Mouse (Mus musculus) MEL (cell line): Measurements from ENCODE around the gene Igll1. TPM values are rescaled to one million over a fixed set of nuclear protein-coding genes. Genes with fewer than 3 reads are reported as not detected.
"Not testable (repeated sequence)": the region's sequence is repeated elsewhere in the genome, so short reads cannot be mapped to it uniquely, and the experiment has no call there.

Experiments
- DNase-seq: peaks from one replicate; pipeline ENCODE4 v3.0.0; 2011; ENCODE audit warnings: low read depth, low spot score
- H3K27ac ChIP-seq: 2 replicates; pipeline ENCODE4 v1.5.1; 2012; ENCODE audit warnings: low read depth, mild to moderate bottlenecking, control low read depth, low read length, moderate library complexity; ENCODE audit not compliant: control insufficient read depth
- H3K27me3 ChIP-seq, 2 experiments: fragments of 150-350 bp in 1 of 2; sonication (generic) in 1 of 2; 2 replicates each; pipeline ENCODE4 v1.6.1; 2012; ENCODE audit warnings: low read length in 2 of 2, mild to moderate bottlenecking in 2 of 2, improper control_type of control experiment in 1 of 2, moderate library complexity in 1 of 2; ENCODE audit not compliant: insufficient read depth in 2 of 2, control insufficient read depth in 1 of 2
- H3K36me3 ChIP-seq, 2 experiments: 2 replicates each; pipeline ENCODE4 v1.6.1; 2012 to 2014; ENCODE audit warnings: low read length in 2 of 2, improper control_type of control experiment in 1 of 2, inconsistent platforms in 1 of 2, mild to moderate bottlenecking in 1 of 2; ENCODE audit not compliant: insufficient read depth in 2 of 2, control insufficient read depth in 1 of 2
- H3K4me1 ChIP-seq, 2 experiments: fragments of 150-350 bp in 1 of 2; sonication (generic) in 1 of 2; 2 replicates each; pipeline ENCODE4 v1.6.1; 2012; ENCODE audit warnings: low read length in 2 of 2, improper control_type of control experiment in 1 of 2, mild to moderate bottlenecking in 1 of 2; ENCODE audit not compliant: insufficient read depth in 2 of 2, control insufficient read depth in 1 of 2
- H3K4me3 ChIP-seq, 2 experiments: fragments of 150-350 bp in 1 of 2; sonication (generic) in 1 of 2; 2 replicates each; pipeline ENCODE4 v1.5.1; 2012; ENCODE audit warnings: low read depth in 2 of 2, low read length in 2 of 2, mild to moderate bottlenecking in 2 of 2, moderate library complexity in 2 of 2, control low read depth in 1 of 2, improper control_type of control experiment in 1 of 2; ENCODE audit not compliant: control insufficient read depth in 1 of 2, insufficient read depth in 1 of 2
- H3K79me2 ChIP-seq: 2 replicates; pipeline ENCODE4 v1.6.1; 2012; ENCODE audit warnings: mild to moderate bottlenecking, low read length, moderate library complexity; ENCODE audit not compliant: control insufficient read depth, poor library complexity, insufficient read depth
- H3K9ac ChIP-seq: 2 replicates; pipeline ENCODE4 v1.6.1; 2012; ENCODE audit warnings: low read depth, mild to moderate bottlenecking, control low read depth, low read length, moderate library complexity; ENCODE audit not compliant: control insufficient read depth, poor library complexity, severe bottlenecking
- H3K9me3 ChIP-seq: fragments of 150-350 bp; sonication (generic); replicated peaks from 2 replicates; pipeline ENCODE4 v1.6.1; 2012; ENCODE audit warnings: mild to moderate bottlenecking, low read length, improper control_type of control experiment, moderate library complexity; ENCODE audit not compliant: insufficient read depth
- CHD2 ChIP-seq: IDR thresholded peaks from 2 replicates; pipeline ENCODE4 v1.6.1; 2011; ENCODE audit warnings: low read length, improper control_type of control experiment
- CTCF ChIP-seq, 3 experiments: IDR thresholded peaks in 2 of 3; conservative IDR thresholded peaks in 1 of 3; 2 replicates each; pipeline ENCODE4 v1.5.1; 2011 to 2012; ENCODE audit warnings: low read length in 3 of 3, low read depth in 2 of 3, mild to moderate bottlenecking in 2 of 3, improper control_type of control experiment in 1 of 3, inconsistent platforms in 1 of 3, mixed read lengths in 1 of 3, moderate library complexity in 1 of 3; ENCODE audit not compliant: control insufficient read depth in 1 of 3, insufficient read depth in 1 of 3, poor library complexity in 1 of 3, severe bottlenecking in 1 of 3
- EP300 ChIP-seq, 2 experiments: IDR thresholded peaks; 2 replicates each; pipeline ENCODE4 v1.6.1; 2011; ENCODE audit warnings: improper control_type of control experiment in 2 of 2, low read length in 2 of 2, low read depth in 1 of 2, mild to moderate bottlenecking in 1 of 2
- ETS1 ChIP-seq: IDR thresholded peaks from 2 replicates; pipeline ENCODE4 v1.6.1; 2012; ENCODE audit warnings: low read depth, mild to moderate bottlenecking, inconsistent platforms, low read length, improper control_type of control experiment, moderate library complexity
- HCFC1 ChIP-seq: IDR thresholded peaks from 2 replicates; pipeline ENCODE4 v1.6.1; 2012; ENCODE audit warnings: low read depth, mild to moderate bottlenecking, inconsistent platforms, low read length, improper control_type of control experiment, moderate library complexity
- JUND ChIP-seq: IDR thresholded peaks from 2 replicates; pipeline ENCODE4 v1.6.1; 2011; ENCODE audit warnings: low read depth, mild to moderate bottlenecking, improper control_type of control experiment, low read length
- MAZ ChIP-seq: IDR thresholded peaks from 2 replicates; pipeline ENCODE4 v1.6.1; 2012; ENCODE audit warnings: low read depth, mild to moderate bottlenecking, inconsistent platforms, low read length, improper control_type of control experiment
- MEF2A ChIP-seq: IDR thresholded peaks from 2 replicates; pipeline ENCODE4 v1.6.1; 2014; ENCODE audit warnings: low read depth, mild to moderate bottlenecking, inconsistent platforms, low read length, improper control_type of control experiment; ENCODE audit not compliant: poor library complexity, insufficient replicate concordance, severe bottlenecking; ENCODE audit errors: extremely low read depth
- MXI1 ChIP-seq: IDR thresholded peaks from 2 replicates; pipeline ENCODE4 v1.6.1; 2011; ENCODE audit warnings: mild to moderate bottlenecking, low read depth, low read length, improper control_type of control experiment
- NELFE ChIP-seq: IDR thresholded peaks from 2 replicates; pipeline ENCODE4 v1.6.1; 2011; ENCODE audit warnings: low read depth, low read length, improper control_type of control experiment
- POLR2A ChIP-seq, 2 experiments: IDR thresholded peaks; 2 replicates each; pipeline ENCODE4 v1.6.1; 2011 to 2012; ENCODE audit warnings: low read length in 2 of 2, mild to moderate bottlenecking in 2 of 2, control low read depth in 1 of 2, improper control_type of control experiment in 1 of 2, low read depth in 1 of 2, moderate library complexity in 1 of 2; ENCODE audit not compliant: control insufficient read depth in 1 of 2, insufficient read depth in 1 of 2, poor library complexity in 1 of 2
- RAD21 ChIP-seq: IDR thresholded peaks from 2 replicates; pipeline ENCODE4 v1.6.1; 2011; ENCODE audit warnings: mild to moderate bottlenecking, low read depth, low read length, improper control_type of control experiment
- RCOR1 ChIP-seq: IDR thresholded peaks from 2 replicates; pipeline ENCODE4 v1.6.1; 2012; ENCODE audit warnings: low read depth, mild to moderate bottlenecking, inconsistent platforms, low read length, improper control_type of control experiment
- SIN3A ChIP-seq: IDR thresholded peaks from 2 replicates; pipeline ENCODE4 v1.6.1; 2012; ENCODE audit warnings: low read length, improper control_type of control experiment, inconsistent platforms
- TAL1 ChIP-seq: IDR thresholded peaks from 2 replicates; pipeline ENCODE4 v1.6.1; 2012; ENCODE audit warnings: mild to moderate bottlenecking, inconsistent platforms, low read length, moderate library complexity, mixed read lengths
- TBP ChIP-seq: IDR thresholded peaks from 2 replicates; pipeline ENCODE4 v1.8.0; 2011; ENCODE audit warnings: low read depth, low read length, improper control_type of control experiment
- ZC3H11A ChIP-seq: IDR thresholded peaks from 2 replicates; pipeline ENCODE4 v1.6.1; 2012; ENCODE audit warnings: low read depth, mild to moderate bottlenecking, inconsistent platforms, low read length, improper control_type of control experiment
- ZKSCAN1 ChIP-seq: IDR thresholded peaks from 2 replicates; pipeline ENCODE4 v1.6.1; 2012; ENCODE audit warnings: low read depth, mild to moderate bottlenecking, inconsistent platforms, low read length, improper control_type of control experiment, moderate library complexity
- ZMIZ1 ChIP-seq: IDR thresholded peaks from 2 replicates; pipeline ENCODE4 v1.6.1; 2012; ENCODE audit warnings: low read depth, mild to moderate bottlenecking, inconsistent platforms, low read length, improper control_type of control experiment, moderate library complexity
- ZNF384 ChIP-seq: IDR thresholded peaks from 2 replicates; pipeline ENCODE4 v1.6.1; 2012; ENCODE audit warnings: low read depth, mild to moderate bottlenecking, inconsistent platforms, low read length, improper control_type of control experiment
- polyA plus RNA-seq, 2 experiments: library from polyadenylated mRNA; stranded (reverse) in 1 of 2; unstranded in 1 of 2; fragments of >175 nt in 1 of 2; fragments of >200 nt in 1 of 2; gene quantifications; 2 replicates each; pipeline versions ENCODE4 v1.2.1 to v1.2.4; 2012; ENCODE audit warnings: low replicate concordance in 2 of 2, low read depth in 1 of 2; ENCODE audit not compliant: insufficient read length in 2 of 2, insufficient read depth in 1 of 2, missing spikeins in 1 of 2
- total RNA-seq: library from RNA; depleted of rRNA; stranded (reverse); fragments of 300-350 nt; gene quantifications from 2 replicates; pipeline ENCODE4 v1.2.3, GENCODE M21; 2012

Gene Igll1
- total and polyA plus RNA-seq, 3 experiments: not detected

- H3K4me1 ChIP-seq: no peaks in the 10 kb centered on the region; a peak in 1 of 4 replicates
- no peak for DNase-seq
- no peak overlapping the region for H3K4me3 ChIP-seq
- no peak overlapping the region for H3K9ac ChIP-seq
- H3K27me3 ChIP-seq: peaks cover 0 to 1% of the 10 kb centered on the region in 2 experiments; a peak in 1 of 4 replicates
- TF ChIP-seq JUND (no peak), TAL1 (no peak), ZKSCAN1 (no peak), ZC3H11A (no peak), MXI1 (no peak), HCFC1 (no peak), POLR2A (IDR thresholded peaks at IDR 0.05; ENCODE audit: control insufficient read depth in 1 of 2, insufficient read depth in 1 of 2, low read depth in 1 of 2, low read length in 2 of 2, poor library complexity in 1 of 2) (no peak), MAZ (no peak)
- no peaks in the 10 kb centered on the region for H3K36me3 ChIP-seq
- no peaks in the 10 kb centered on the region for H3K79me2 ChIP-seq
- H3K9me3 ChIP-seq: no peaks in the 10 kb centered on the region
- no peak overlapping the region for H3K27ac ChIP-seq
Observed at GRCm38 (mm10) chr16:16856731-16857476, 6.9 kb downstream of the Igll1 start.

DNA sequence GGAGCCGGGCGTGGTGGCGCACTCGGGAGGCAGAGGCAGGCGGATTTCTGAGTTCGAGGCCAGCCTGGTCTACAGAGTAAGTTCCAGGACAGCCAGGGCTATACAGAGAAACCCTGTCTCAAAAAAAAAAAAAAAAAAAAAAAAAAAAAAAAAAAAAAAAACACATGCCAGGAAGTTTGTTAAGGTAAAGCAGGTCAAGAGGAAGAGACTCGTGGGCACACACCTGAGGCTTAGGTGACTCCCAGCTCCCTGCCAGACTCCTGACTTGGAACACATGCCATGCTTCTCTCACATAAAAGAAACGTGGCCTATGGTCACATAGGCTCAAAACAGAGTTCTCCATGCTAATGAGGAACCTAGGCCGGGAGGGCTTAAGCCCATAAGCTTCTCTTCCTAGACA lies 7.7 kb downstream of the Igll1 start:
- H3K4me1 ChIP-seq, H3K79me2 ChIP-seq, H3K36me3 ChIP-seq, DNase-seq, H3K27me3 ChIP-seq, H3K27ac ChIP-seq, H3K9me3 ChIP-seq, H3K9ac ChIP-seq, H3K4me3 ChIP-seq: not testable (repeated sequence)
- TF ChIP-seq ZNF384: peak; percentile 52

GRCm38 (mm10) chr16:16855541-16855940 lies 8.2 kb downstream of the Igll1 start:
- Histone ChIP-seq H3K9ac (no peak overlapping the region), H3K27ac (no peak overlapping the region), H3K9me3 (no peaks in the 10 kb centered on the region), H3K4me1 (no peaks in the 10 kb centered on the region; a peak in 1 of 4 replicates)
- no peak for DNase-seq
- no peak for TF ChIP-seq ETS1
- TF ChIP-seq EP300 (IDR thresholded peaks at IDR 0.05; ENCODE audit: low read depth in 1 of 2, low read length in 2 of 2): no peak
- TF ChIP-seq RAD21: no peak
- no peak for TF ChIP-seq NELFE
- TF ChIP-seq RCOR1: no peak
- no peak for TF ChIP-seq ZNF384
- no peak for TF ChIP-seq TBP
- no peak for TF ChIP-seq CTCF (IDR thresholded peaks at IDR 0.05 in 2 of 3, conservative IDR thresholded peaks at IDR 0.05 in 1 of 3; ENCODE audit: control insufficient read depth in 1 of 3, insufficient read depth in 1 of 3, low read depth in 2 of 3, low read length in 3 of 3, poor library complexity in 1 of 3, severe bottlenecking in 1 of 3)
- TF ChIP-seq SIN3A: no peak
- no peak for TF ChIP-seq POLR2A (IDR thresholded peaks at IDR 0.05; ENCODE audit: control insufficient read depth in 1 of 2, insufficient read depth in 1 of 2, low read depth in 1 of 2, low read length in 2 of 2, poor library complexity in 1 of 2)
- no peak for TF ChIP-seq ZMIZ1
- no peak for TF ChIP-seq MEF2A
- TF ChIP-seq CHD2: no peak
- TF ChIP-seq, all 39 proteins: peak for 0
- H3K27me3 ChIP-seq: peaks cover 0 to 1% of the 10 kb centered on the region in 2 experiments; a peak in 1 of 4 replicates
- H3K36me3 ChIP-seq: no peaks in the 10 kb centered on the region
- H3K4me3 ChIP-seq: no peak overlapping the region
- H3K79me2 ChIP-seq: no peaks in the 10 kb centered on the region
